Mouse (Mus musculus) forebrain, embryonic 15.5 days (tissue): Measurements from ENCODE around the gene Fam243. TPM values are rescaled to one million over a fixed set of nuclear protein-coding genes. Genes with fewer than 3 reads are reported as not detected.

Experiments used
- ATAC-seq: fragments of 200-750 bp; cut with Nextera tagmentation; replicated peaks from 2 replicates; pipeline ENCODE4 v1.8.0; 2017; ENCODE audit warnings: mild to moderate bottlenecking, moderate TSS enrichment, moderate library complexity
- H3K27ac ChIP-seq: fragments of 300-500 bp; sonication (generic); replicated peaks from 2 replicates; pipeline ENCODE4 v1.5.1; 2015; ENCODE audit warnings: mild to moderate bottlenecking, inconsistent platforms
- H3K27me3 ChIP-seq: fragments of 300-500 bp; sonication (generic); 2 replicates; pipeline ENCODE4 v1.6.1; 2015; ENCODE audit warnings: inconsistent platforms
- H3K36me3 ChIP-seq: fragments of 300-500 bp; sonication (generic); 2 replicates; pipeline ENCODE4 v1.6.1; 2015; ENCODE audit warnings: mild to moderate bottlenecking, inconsistent platforms
- H3K4me1 ChIP-seq: fragments of 300-500 bp; sonication (generic); 2 replicates; pipeline ENCODE4 v1.6.1; 2015; ENCODE audit warnings: inconsistent platforms
- H3K4me2 ChIP-seq: fragments of 300-500 bp; sonication (generic); replicated peaks from 2 replicates; pipeline ENCODE4 v1.6.1; 2015; ENCODE audit warnings: mild to moderate bottlenecking, inconsistent platforms
- H3K4me3 ChIP-seq: fragments of 300-500 bp; sonication (generic); 2 replicates; pipeline ENCODE4 v1.5.1; 2015; ENCODE audit warnings: mild to moderate bottlenecking, inconsistent platforms
- H3K9ac ChIP-seq: fragments of 300-500 bp; sonication (generic); replicated peaks from 2 replicates; pipeline ENCODE4 v1.6.1; 2015; ENCODE audit warnings: mild to moderate bottlenecking, inconsistent platforms
- H3K9me3 ChIP-seq: fragments of 300-500 bp; sonication (generic); 2 replicates; pipeline ENCODE4 v1.6.1; 2016; ENCODE audit warnings: inconsistent platforms
- WGBS: fragments of 180-500 bp; shearing (Covaris S2); methylation state at CpG from one replicate; pipeline ENCODE4 v1.1.7; 2015; ENCODE audit warnings: mixed read lengths; 5-methylcytosine and 5-hydroxymethylcytosine counted together
- polyA plus RNA-seq: library from polyadenylated mRNA; unstranded; fragments of >200 nt; fragmentation: Nextera tagmentation; extraction: Ambion mirVana; gene quantifications from 2 replicates; pipeline ENCODE4 v1.2.1, GENCODE M21; 2015

Gene Fam243
- polyA plus RNA-seq, 1 experiment from 2014 or later, result 0.17 TPM

- Histone ChIP-seq H3K27ac (no peak overlapping the region), H3K4me3 (no peak overlapping the region), H3K9me3 (no peaks in the 10 kb centered on the region), H3K9ac (no peak overlapping the region), H3K4me1 (no peaks in the 10 kb centered on the region), H3K36me3 (peaks cover 7% of the 10 kb centered on the region), H3K4me2 (no peak overlapping the region), H3K27me3 (no peaks in the 10 kb centered on the region)
- ATAC-seq, result no peak
- 78% methylated on average over 7 of the region's 7 CpGs for WGBS
These were observed 5.0 kb downstream of the Fam243 start for GRCm38 (mm10) chr16:92316049-92316738.

- H3K4me2 ChIP-seq, result no peak overlapping the region
- WGBS, result 50% methylated on average over 13 of the region's 13 CpGs
- H3K27me3 ChIP-seq, result no peaks in the 10 kb centered on the region
- peaks cover 12% of the 10 kb centered on the region for H3K36me3 ChIP-seq
- no peak overlapping the region for H3K9ac ChIP-seq
- H3K4me1 ChIP-seq, result no peaks in the 10 kb centered on the region
- no peak overlapping the region for H3K4me3 ChIP-seq
- no peaks in the 10 kb centered on the region for H3K9me3 ChIP-seq
- no peak overlapping the region for H3K27ac ChIP-seq
- ATAC-seq, result peak; percentile 71
These were observed 7.1 kb downstream of the Fam243 start for GRCm38 (mm10) chr16:92313953-92314741.

GRCm38 (mm10) chr16:92309126-92309525 is 12.1 kb downstream of the Fam243 start:
- no peak overlapping the region for H3K4me2 ChIP-seq
- no peaks in the 10 kb centered on the region for H3K4me1 ChIP-seq
- WGBS, result 40% methylated on average over 4 of the region's 4 CpGs
- no peak overlapping the region for H3K4me3 ChIP-seq
- H3K9ac ChIP-seq, result no peak overlapping the region
- no peaks in the 10 kb centered on the region for H3K27me3 ChIP-seq
- peaks cover 33% of the 10 kb centered on the region for H3K36me3 ChIP-seq
- H3K27ac ChIP-seq, result no peak overlapping the region
- no peaks in the 10 kb centered on the region for H3K9me3 ChIP-seq
- ATAC-seq, result no peak

- ATAC-seq, result no peak
- H3K9ac ChIP-seq, result no peak overlapping the region
- no peaks in the 10 kb centered on the region for H3K9me3 ChIP-seq
- H3K4me3 ChIP-seq, result no peak overlapping the region
- 0 out of 2 replicates have a peak, but pooled peaks cover 1% of the 10 kb centered on the region for H3K4me1 ChIP-seq
- no peak overlapping the region for H3K4me2 ChIP-seq
- H3K27ac ChIP-seq, result no peak overlapping the region
- H3K27me3 ChIP-seq, result no peaks in the 10 kb centered on the region
- H3K36me3 ChIP-seq, result peaks cover 33% of the 10 kb centered on the region
- WGBS, result 76% methylated on average over 3 of the region's 3 CpGs
These were observed 13.3 kb downstream of the Fam243 start for GRCm38 (mm10) chr16:92307947-92308346.

- WGBS, result 98% methylated on average over 2 of the region's 2 CpGs
- H3K36me3 ChIP-seq, result peaks cover 21% of the 10 kb centered on the region
- no peak overlapping the region for H3K9ac ChIP-seq
- no peak overlapping the region for H3K27ac ChIP-seq
- H3K27me3 ChIP-seq, result no peaks in the 10 kb centered on the region
- H3K4me3 ChIP-seq, result no peak overlapping the region
- no peak for ATAC-seq
- no peaks in the 10 kb centered on the region for H3K9me3 ChIP-seq
- H3K4me2 ChIP-seq, result no peak overlapping the region
- peaks cover 17% of the 10 kb centered on the region for H3K4me1 ChIP-seq
These were observed 15.7 kb downstream of the Fam243 start for GRCm38 (mm10) chr16:92305519-92305918.

- 74% methylated on average over 5 of the region's 5 CpGs for WGBS
- ATAC-seq, result no peak
- Histone ChIP-seq H3K9ac (no peak overlapping the region; the same call in 1 of the 2 replicates), H3K36me3 (peaks cover 15% of the 10 kb centered on the region), H3K27me3 (no peaks in the 10 kb centered on the region), H3K4me2 (peak overlapping the region; percentile 78), H3K4me3 (peak overlapping the region; percentile 78; the same call in 1 of the 2 replicates), H3K9me3 (no peaks in the 10 kb centered on the region), H3K27ac (peak overlapping the region; percentile 85; the same call in 1 of the 2 replicates), H3K4me1 (peaks cover 22% of the 10 kb centered on the region)
These were observed 18.7 kb downstream of the Fam243 start for GRCm38 (mm10) chr16:92302506-92302905.

GRCm38 (mm10) chr16:92301989-92302388 is 19.3 kb downstream of the Fam243 start:
- Histone ChIP-seq H3K9me3 (no peaks in the 10 kb centered on the region), H3K27ac (peak overlapping the region; percentile 85), H3K36me3 (peaks cover 10% of the 10 kb centered on the region; the same call in 1 of the 2 replicates), H3K4me1 (peaks cover 22% of the 10 kb centered on the region), H3K4me2 (peak overlapping the region; percentile 78), H3K4me3 (peak overlapping the region; percentile 78), H3K27me3 (no peaks in the 10 kb centered on the region), H3K9ac (peak overlapping the region; percentile 79)
- WGBS, result 19% methylated on average over 5 of the region's 5 CpGs
- ATAC-seq, result no peak

GRCm38 (mm10) chr16:92301412-92301806 is 19.8 kb downstream of the Fam243 start:
- Histone ChIP-seq H3K36me3 (peaks cover 8% of the 10 kb centered on the region; the same call in 1 of the 2 replicates), H3K27ac (peak overlapping the region; percentile 85), H3K9me3 (no peaks in the 10 kb centered on the region), H3K4me2 (peak overlapping the region; percentile 78), H3K4me1 (peaks cover 22% of the 10 kb centered on the region), H3K27me3 (no peaks in the 10 kb centered on the region), H3K9ac (peak overlapping the region; percentile 79), H3K4me3 (peak overlapping the region; percentile 78)
- ATAC-seq, result no peak
- WGBS, result under 1% methylated on average over 12 of the region's 12 CpGs

- H3K4me1 ChIP-seq, result peaks cover 22% of the 10 kb centered on the region
- peaks cover 2% of the 10 kb centered on the region; the same call in 1 of the 2 replicates for H3K36me3 ChIP-seq
- peak within 1 kb of the TSS; percentile 78 for H3K4me2 ChIP-seq
- peak within 1 kb of the TSS; percentile 85 for H3K27ac ChIP-seq
- H3K9ac ChIP-seq, result peak within 1 kb of the TSS; percentile 79
- WGBS, result 7% methylated on average over 32 of the region's 32 CpGs
- no peaks in the 10 kb centered on the region for H3K27me3 ChIP-seq
- H3K9me3 ChIP-seq, result no peaks in the 10 kb centered on the region
- peak; percentile 97 for ATAC-seq
- peak within 1 kb of the TSS; percentile 78 for H3K4me3 ChIP-seq
These were observed 20.4 kb downstream of the Fam243 start, which contains the start of gene Smim11 for GRCm38 (mm10) chr16:92300649-92301411. Smim11 (plus strand) TSS chr16:92301286.

GRCm38 (mm10) chr16:92295328-92295727 is 25.9 kb downstream of the Fam243 start:
- Histone ChIP-seq H3K27ac (no peak overlapping the region), H3K9me3 (no peaks in the 10 kb centered on the region), H3K9ac (no peak overlapping the region), H3K27me3 (no peaks in the 10 kb centered on the region), H3K4me1 (peaks cover 6% of the 10 kb centered on the region), H3K36me3 (no peaks in the 10 kb centered on the region), H3K4me3 (no peak overlapping the region), H3K4me2 (no peak overlapping the region)
- no peak for ATAC-seq
- WGBS, result 75% methylated on average over 2 of the region's 2 CpGs

GRCm38 (mm10) chr16:92294267-92294970 is 26.8 kb downstream of the Fam243 start:
- H3K4me1 ChIP-seq, result peaks cover 3% of the 10 kb centered on the region; the same call in 1 of the 2 replicates
- no peak for ATAC-seq
- no peak overlapping the region for H3K27ac ChIP-seq
- no peak overlapping the region for H3K9ac ChIP-seq
- no peaks in the 10 kb centered on the region for H3K36me3 ChIP-seq
- WGBS, result 29% methylated on average over 12 of the region's 12 CpGs
- no peaks in the 10 kb centered on the region for H3K9me3 ChIP-seq
- H3K4me3 ChIP-seq, result no peak overlapping the region
- H3K4me2 ChIP-seq, result no peak overlapping the region
- H3K27me3 ChIP-seq, result no peaks in the 10 kb centered on the region
